Mouse (Mus musculus) midbrain, embryonic 11.5 days (tissue): ENCODE data around the gene Lhfpl2. TPM values are rescaled to one million over a fixed set of nuclear protein-coding genes. Genes with fewer than 3 reads are reported as not detected.

ENCODE experiments used
- ATAC-seq: fragments of 200-750 bp; cut with Nextera tagmentation; 2 replicates; pipeline ENCODE4 v1.8.0; 2017; ENCODE audit warnings: moderate TSS enrichment, moderate library complexity; ENCODE audit not compliant: low FRiP score
- DNase-seq: peaks from one replicate; pipeline ENCODE4 v3.0.0; 2015; ENCODE audit warnings: low spot score; ENCODE audit errors: missing footprints
- H3K27ac ChIP-seq: fragments of 300-500 bp; sonication (generic); 2 replicates; pipeline ENCODE4 v1.5.1; 2014; ENCODE audit warnings: low read depth, low read length
- H3K27me3 ChIP-seq: fragments of 300-500 bp; sonication (generic); 2 replicates; pipeline ENCODE4 v1.6.1; 2014; ENCODE audit warnings: mild to moderate bottlenecking, low read length, moderate library complexity, mixed read lengths; ENCODE audit not compliant: control insufficient read depth, insufficient read depth
- H3K36me3 ChIP-seq: fragments of 300-500 bp; sonication (generic); 2 replicates; pipeline ENCODE4 v1.6.1; 2014; ENCODE audit warnings: mild to moderate bottlenecking, low read length, moderate library complexity, mixed read lengths; ENCODE audit not compliant: control insufficient read depth, insufficient read depth
- H3K4me1 ChIP-seq: fragments of 300-500 bp; sonication (generic); 2 replicates; pipeline ENCODE4 v1.6.1; 2014; ENCODE audit warnings: low read length; ENCODE audit not compliant: control insufficient read depth, insufficient read depth
- H3K4me2 ChIP-seq: fragments of 300-500 bp; sonication (generic); 2 replicates; pipeline ENCODE4 v1.6.1; 2014; ENCODE audit warnings: mild to moderate bottlenecking, moderate library complexity
- H3K4me3 ChIP-seq: fragments of 300-500 bp; sonication (generic); 2 replicates; pipeline ENCODE4 v1.5.1; 2014; ENCODE audit warnings: low read depth, low read length
- H3K9ac ChIP-seq: fragments of 300-500 bp; sonication (generic); 2 replicates; pipeline ENCODE4 v1.6.1; 2014; ENCODE audit warnings: low read length
- H3K9me3 ChIP-seq: fragments of 300-500 bp; sonication (generic); 2 replicates; pipeline ENCODE4 v1.6.1; 2016; ENCODE audit warnings: low read length; ENCODE audit not compliant: control insufficient read depth
- WGBS: fragments of 180-500 bp; shearing (Covaris S2); extraction: QIAGEN DNeasy Blood & Tissue Kit; methylation state at CpG from one replicate; pipeline ENCODE4 v1.1.7; 2014; 5-methylcytosine and 5-hydroxymethylcytosine counted together
- polyA plus RNA-seq: library from polyadenylated mRNA; unstranded; fragments of >200 nt; fragmentation: Nextera tagmentation; extraction: Ambion mirVana; gene quantifications from 2 replicates; pipeline ENCODE4 v1.2.1, GENCODE M21; 2014

Lhfpl2 gene
- polyA plus RNA-seq, 1 experiment from 2014 or later: 17.0 TPM

- WGBS: 42% methylated on average over 8 of the region's 8 CpGs
- Histone ChIP-seq H3K4me3 (no peak overlapping the region), H3K4me1 (peaks cover 16% of the 10 kb centered on the region), H3K9ac (no peak overlapping the region), H3K27ac (no peak overlapping the region), H3K27me3 (peaks cover 50% of the 10 kb centered on the region), H3K4me2 (no peak overlapping the region), H3K9me3 (no peaks in the 10 kb centered on the region), H3K36me3 (no peaks in the 10 kb centered on the region)
- DNase-seq (peak; percentile 81), ATAC-seq (no peak)
These were observed 5.6 kb downstream of the Lhfpl2 start for GRCm38 (mm10) chr13:94063156-94063555.

GRCm38 (mm10) chr13:94064571-94064970 is 7.0 kb downstream of the Lhfpl2 start:
- Histone ChIP-seq H3K9me3 (no peaks in the 10 kb centered on the region), H3K4me3 (no peak overlapping the region), H3K27me3 (peaks cover 46% of the 10 kb centered on the region), H3K27ac (no peak overlapping the region), H3K36me3 (no peaks in the 10 kb centered on the region), H3K4me1 (peaks cover 19% of the 10 kb centered on the region), H3K9ac (no peak overlapping the region), H3K4me2 (no peak overlapping the region)
- peak; percentile 84 for DNase-seq
- 36% methylated on average over 7 of the region's 7 CpGs for WGBS
- ATAC-seq: no peak

- peaks cover 23% of the 10 kb centered on the region for H3K4me1 ChIP-seq
These were observed 7.9 kb downstream of the Lhfpl2 start for GRCm38 (mm10) chr13:94065276-94066050.

GRCm38 (mm10) chr13:94066626-94067275 is 9.2 kb downstream of the Lhfpl2 start:
- no peaks in the 10 kb centered on the region for H3K9me3 ChIP-seq
- ATAC-seq: no peak
- H3K4me2 ChIP-seq: no peak overlapping the region
- DNase-seq: peak; percentile 82
- H3K27ac ChIP-seq: no peak overlapping the region
- H3K27me3 ChIP-seq: peaks cover 52% of the 10 kb centered on the region
- WGBS: 84% methylated on average over 5 of the region's 5 CpGs
- H3K4me3 ChIP-seq: no peak overlapping the region
- H3K4me1 ChIP-seq: peaks cover 23% of the 10 kb centered on the region
- no peak overlapping the region for H3K9ac ChIP-seq
- H3K36me3 ChIP-seq: no peaks in the 10 kb centered on the region

More at GRCm38 (mm10) chr13:94065276-94066050, 7.9 kb downstream of the Lhfpl2 start:
- Histone ChIP-seq H3K4me3 (no peak overlapping the region), H3K4me2 (no peak overlapping the region), H3K27me3 (peaks cover 45% of the 10 kb centered on the region), H3K36me3 (no peaks in the 10 kb centered on the region), H3K9ac (no peak overlapping the region), H3K27ac (no peak overlapping the region), H3K9me3 (no peaks in the 10 kb centered on the region)
- DNase-seq (peak; percentile 86), ATAC-seq (no peak)
- WGBS: 17% methylated on average over 11 of the region's 11 CpGs

- Histone ChIP-seq H3K4me2 (no peak overlapping the region), H3K36me3 (no peaks in the 10 kb centered on the region), H3K4me1 (peaks cover 18% of the 10 kb centered on the region), H3K9me3 (no peaks in the 10 kb centered on the region), H3K27ac (no peak overlapping the region), H3K27me3 (peaks cover 61% of the 10 kb centered on the region), H3K4me3 (no peak overlapping the region), H3K9ac (no peak overlapping the region)
- ATAC-seq (no peak), DNase-seq (peak; percentile 66)
- 90% methylated on average over 1 of the region's 1 CpGs for whole genome bisulfite sequencing
These were observed 10.7 kb downstream of the Lhfpl2 start for GRCm38 (mm10) chr13:94068308-94068707.

GRCm38 (mm10) chr13:94069421-94070307 is 12.1 kb downstream of the Lhfpl2 start:
- peak; percentile 83 for ATAC-seq
- peak; percentile 90 for DNase-seq
- Histone ChIP-seq H3K27me3 (peaks cover 55% of the 10 kb centered on the region), H3K4me2 (no peak overlapping the region), H3K4me3 (no peak overlapping the region), H3K9ac (no peak overlapping the region), H3K9me3 (no peaks in the 10 kb centered on the region), H3K36me3 (no peaks in the 10 kb centered on the region), H3K4me1 (peaks cover 16% of the 10 kb centered on the region), H3K27ac (no peak overlapping the region)
- WGBS: 23% methylated on average over 16 of the region's 16 CpGs

GRCm38 (mm10) chr13:94070308-94070619 is 12.7 kb downstream of the Lhfpl2 start:
- Histone ChIP-seq H3K4me2 (no peak overlapping the region), H3K4me3 (no peak overlapping the region), H3K9ac (no peak overlapping the region), H3K27me3 (peaks cover 58% of the 10 kb centered on the region), H3K36me3 (no peaks in the 10 kb centered on the region), H3K4me1 (peaks cover 15% of the 10 kb centered on the region), H3K9me3 (no peaks in the 10 kb centered on the region), H3K27ac (no peak overlapping the region)
- DNase-seq (no peak), ATAC-seq (no peak)
- WGBS: 57% methylated on average over 3 of the region's 3 CpGs

GRCm38 (mm10) chr13:94070927-94071326 is 13.3 kb downstream of the Lhfpl2 start:
- no peak overlapping the region for H3K4me2 ChIP-seq
- H3K4me1 ChIP-seq: peaks cover 9% of the 10 kb centered on the region; the same call in 1 of the 2 replicates
- H3K9me3 ChIP-seq: no peaks in the 10 kb centered on the region
- 90% methylated on average over 3 of the region's 3 CpGs for WGBS
- no peak overlapping the region for H3K9ac ChIP-seq
- no peak for ATAC-seq
- H3K36me3 ChIP-seq: no peaks in the 10 kb centered on the region
- H3K27ac ChIP-seq: no peak overlapping the region
- no peak overlapping the region for H3K4me3 ChIP-seq
- DNase-seq: peak; percentile 72
- H3K27me3 ChIP-seq: peaks cover 61% of the 10 kb centered on the region
